Mouse (Mus musculus) adrenal gland, postnatal 10 days (tissue): Measurements from ENCODE around the gene Cdh4. TPM values are rescaled to one million over a fixed set of nuclear protein-coding genes. Genes with fewer than 3 reads are reported as not detected.

Experiments
- DNase-seq: peaks from one replicate; pipeline ENCODE4 v3.0.0; 2021; ENCODE audit warnings: mixed read lengths
- total RNA-seq, 2 experiments: library from RNA; stranded (reverse); gene quantifications; 2 replicates each; pipeline ENCODE4 v1.2.3; 2021

Cdh4 gene
- total RNA-seq, 2 experiments from 2014 or later: 2.8 to 5.2 TPM

DNA sequence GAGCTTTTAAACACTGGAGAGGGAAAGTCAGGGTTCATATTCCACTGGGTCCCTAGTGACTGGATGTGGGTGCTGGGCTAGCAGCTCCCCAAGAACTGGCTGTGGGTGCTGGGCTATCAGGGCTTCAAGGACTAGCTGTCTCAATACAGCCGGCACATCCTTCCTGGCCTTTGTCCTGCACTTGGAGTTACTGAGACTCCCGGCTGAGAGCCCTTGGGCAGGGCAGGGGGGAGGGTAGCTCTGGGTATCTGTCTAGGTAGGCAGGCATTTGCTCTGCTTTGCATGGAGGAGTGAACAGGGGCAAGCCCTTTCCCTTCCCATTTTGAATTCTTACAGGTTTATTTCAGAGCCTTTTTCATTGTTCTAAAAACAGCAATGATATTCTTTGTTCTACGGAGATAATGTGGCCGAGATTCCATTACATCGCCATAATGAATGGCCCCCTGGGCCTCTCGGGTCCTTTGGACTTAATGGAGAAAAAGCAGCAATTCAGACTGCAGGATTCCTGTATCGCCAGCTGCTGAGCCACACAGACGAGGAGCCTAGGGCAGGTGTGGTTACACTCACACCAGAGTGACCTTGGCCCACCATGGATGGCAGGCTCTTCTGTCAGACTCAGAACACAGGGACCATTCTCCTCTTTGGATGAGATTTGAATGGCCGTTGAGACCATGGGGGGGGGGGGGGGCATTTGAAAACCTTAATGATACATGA lies 97.5 kb downstream of the Cdh4 start:
- no peak for DNase-seq

- DNase-seq: no peak
Measured at GRCm38 (mm10) chr2:179541096-179541495, 98.9 kb downstream of the Cdh4 start.

GRCm38 (mm10) chr2:179547627-179548026 lies 105.4 kb downstream of the Cdh4 start:
- DNase-seq: peak; percentile 20

DNA sequence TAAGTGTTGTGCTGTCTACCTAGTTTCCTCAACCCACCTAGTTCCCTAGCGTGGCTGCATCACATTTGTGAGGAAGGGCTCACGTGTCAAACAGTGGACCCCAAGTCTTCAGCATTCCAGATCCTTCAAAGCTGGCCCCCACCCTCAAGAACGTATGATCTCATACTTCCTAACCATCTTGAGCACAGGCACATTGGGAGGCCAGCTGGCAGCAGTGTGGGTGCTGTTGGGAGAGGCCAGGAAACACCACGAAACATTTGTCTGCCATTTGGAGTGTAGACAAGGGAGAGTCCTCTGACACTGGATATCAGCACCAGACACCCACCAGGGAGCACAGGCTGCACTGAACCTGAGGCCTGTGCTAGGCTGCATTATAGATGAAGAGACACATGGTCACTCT lies 113.7 kb downstream of the Cdh4 start:
- DNase-seq: no peak

- DNase-seq: no peak
Measured at GRCm38 (mm10) chr2:179562350-179562749, 120.1 kb downstream of the Cdh4 start.

- DNase-seq: no peak
Measured at GRCm38 (mm10) chr2:179565611-179566010, 123.4 kb downstream of the Cdh4 start.

GRCm38 (mm10) chr2:179567886-179568285 lies 125.7 kb downstream of the Cdh4 start:
- no peak for DNase-seq

DNA sequence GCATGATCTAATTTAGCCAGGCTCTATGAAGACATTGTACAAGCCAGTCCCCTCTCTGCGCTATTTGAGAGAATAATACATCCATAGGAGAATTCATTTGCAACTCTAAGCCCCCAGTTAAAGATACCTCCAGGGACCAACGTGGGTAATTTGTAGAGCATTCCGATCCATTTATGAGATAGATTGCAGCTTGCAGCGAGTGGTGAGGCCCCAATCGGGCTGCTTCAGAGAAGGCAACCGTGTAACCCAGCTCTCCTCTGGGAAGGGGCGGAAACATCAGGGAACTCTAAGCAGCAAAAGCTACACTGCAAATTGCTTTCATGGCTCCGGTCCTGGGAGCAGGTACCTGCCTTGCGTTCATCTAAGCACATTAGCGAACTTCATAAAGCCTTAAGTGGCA lies 126.9 kb downstream of the Cdh4 start:
- no peak for DNase-seq

- DNase-seq: no peak
Measured at GRCm38 (mm10) chr2:179571175-179571769, 129.0 kb downstream of the Cdh4 start.

GRCm38 (mm10) chr2:179573331-179573730 lies 131.1 kb downstream of the Cdh4 start:
- DNase-seq: no peak

DNA sequence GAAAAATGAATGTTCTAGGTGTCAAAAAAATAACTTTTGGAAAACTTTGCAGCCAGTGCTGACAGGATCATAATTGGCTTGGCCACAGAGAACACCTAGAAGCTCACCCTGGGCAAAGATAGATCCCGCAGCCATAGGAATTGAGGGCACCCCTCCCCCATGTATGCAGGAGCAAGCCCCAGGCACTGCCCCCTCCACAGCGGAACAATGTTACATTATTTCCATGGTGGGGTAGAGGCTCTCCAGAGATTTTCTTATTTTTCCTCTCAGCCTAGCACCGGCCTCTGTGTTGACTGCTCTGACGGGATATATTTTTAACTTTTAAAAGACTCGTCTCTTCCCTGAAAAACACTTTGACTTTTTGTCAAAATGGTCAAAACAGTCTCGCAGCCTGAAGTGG lies 131.6 kb downstream of the Cdh4 start:
- no peak for DNase-seq

GRCm38 (mm10) chr2:179575585-179575984 lies 133.4 kb downstream of the Cdh4 start:
- DNase-seq: no peak

DNA sequence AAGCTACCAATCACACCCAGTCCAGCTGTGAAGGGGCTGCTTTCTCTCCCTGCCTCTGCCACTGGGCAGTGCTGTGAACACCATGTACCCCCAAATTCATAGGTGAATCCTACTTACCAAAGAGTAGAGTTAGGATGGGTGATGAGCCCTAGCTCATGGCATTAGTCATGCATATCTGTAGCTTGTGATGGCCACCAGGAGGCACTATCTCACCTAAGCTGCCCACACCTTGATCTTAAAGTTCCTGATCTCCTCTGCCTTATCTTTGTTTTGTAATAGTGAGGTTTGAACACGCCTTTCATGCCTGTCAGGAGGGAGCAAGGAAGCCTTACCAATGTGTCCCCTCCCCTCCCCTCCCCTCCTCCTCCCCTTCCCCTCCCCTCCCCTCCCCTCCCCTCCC lies 134.0 kb downstream of the Cdh4 start:
- peak; percentile 25 for DNase-seq

- DNase-seq: no peak
Measured at GRCm38 (mm10) chr2:179578329-179578728, 136.1 kb downstream of the Cdh4 start.

- DNase-seq: no peak
Measured at GRCm38 (mm10) chr2:179578842-179579241, 136.6 kb downstream of the Cdh4 start.

- no peak for DNase-seq
Measured at GRCm38 (mm10) chr2:179580415-179580814, 138.2 kb downstream of the Cdh4 start.

- DNase-seq: no peak
Measured at GRCm38 (mm10) chr2:179581058-179581457, 138.8 kb downstream of the Cdh4 start.

DNA sequence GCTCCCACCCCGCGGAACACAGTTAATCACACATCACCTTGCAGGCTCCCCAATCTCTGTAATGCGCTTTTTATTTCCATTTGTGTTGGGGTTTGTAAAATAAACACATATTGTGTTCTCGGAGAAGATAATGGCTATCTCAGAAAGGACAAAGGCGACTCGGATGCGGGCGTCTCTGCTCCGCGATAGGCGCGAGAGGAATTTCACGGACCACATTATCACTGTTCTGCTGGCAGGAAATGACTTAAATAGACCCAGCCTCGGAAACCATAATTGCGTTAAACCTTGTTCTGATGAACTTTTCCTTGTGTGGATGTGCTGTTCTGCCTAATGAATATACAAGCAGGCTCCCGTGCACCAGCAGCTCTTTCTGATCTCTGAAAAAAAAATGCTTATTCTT lies 140.7 kb downstream of the Cdh4 start:
- DNase-seq: no peak

- DNase-seq: no peak
Measured at GRCm38 (mm10) chr2:179584672-179585071, 142.4 kb downstream of the Cdh4 start.

- DNase-seq: no peak
Measured at GRCm38 (mm10) chr2:179586436-179586835, 144.2 kb downstream of the Cdh4 start.

DNA sequence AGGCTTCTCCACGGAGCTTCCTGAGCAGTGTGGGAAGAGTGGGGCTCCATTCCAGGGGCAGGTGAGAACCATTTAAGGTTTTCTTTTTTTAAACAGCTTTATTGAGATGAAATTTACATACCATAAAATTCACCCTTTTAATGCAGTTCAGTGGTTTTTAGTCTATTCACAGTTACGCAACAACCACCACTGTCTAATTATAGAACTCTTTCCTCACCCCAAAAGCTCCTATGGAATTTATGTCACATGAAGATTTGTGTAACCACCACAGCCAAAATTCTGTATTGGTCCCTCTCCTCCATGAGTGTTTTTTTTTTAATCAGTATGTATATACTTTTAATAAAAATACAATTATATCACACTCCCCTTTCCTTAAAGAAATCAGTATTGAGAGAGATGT lies 144.8 kb downstream of the Cdh4 start:
- no peak for DNase-seq

DNA sequence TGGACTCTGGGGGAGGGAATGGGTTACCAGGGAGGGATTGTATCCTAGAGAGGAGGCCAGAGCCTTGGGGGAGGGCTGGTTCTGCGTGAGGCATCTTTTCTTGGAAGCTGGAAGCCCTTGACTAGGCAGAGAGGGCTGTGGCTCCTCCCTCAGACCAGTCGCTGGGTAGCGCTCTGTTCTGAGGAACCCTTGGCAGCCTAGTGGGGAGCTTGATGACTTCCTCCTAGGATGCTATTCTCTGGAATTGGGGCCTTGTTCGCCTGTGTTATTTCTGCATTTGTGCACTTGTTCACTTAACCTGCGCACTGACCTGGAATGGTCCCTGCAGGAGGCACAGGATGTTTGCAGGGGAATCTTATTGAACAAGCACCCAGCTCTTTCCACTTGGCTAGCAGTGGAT lies 149.4 kb downstream of the Cdh4 start:
- no peak for DNase-seq

- peak; percentile 38 for DNase-seq
Measured at GRCm38 (mm10) chr2:179595013-179595412, 152.8 kb downstream of the Cdh4 start.

DNA sequence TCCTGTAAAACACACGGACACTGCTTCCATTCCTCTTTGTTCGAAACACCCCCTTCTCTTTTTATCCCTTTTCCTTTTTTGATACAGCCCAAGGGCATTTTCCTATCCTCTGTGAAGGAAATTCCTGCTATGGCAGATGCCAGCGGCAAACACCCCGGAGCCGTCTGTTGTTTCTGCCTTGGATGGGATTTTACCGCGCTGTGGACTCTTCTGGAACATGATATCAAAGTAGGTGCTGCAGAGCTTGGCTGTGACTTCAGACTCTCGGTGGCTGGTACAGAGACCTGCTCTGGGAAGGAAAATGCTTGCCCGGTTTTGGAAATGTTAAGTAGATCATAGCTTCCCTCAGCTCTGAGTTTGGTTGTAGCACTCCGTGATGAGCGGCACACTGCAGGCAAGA lies 156.7 kb downstream of the Cdh4 start:
- no peak for DNase-seq
